Mouse (Mus musculus) forelimb bud, embryonic 11.5 days (tissue): ENCODE results near the gene Lrrc43.
A peak's percentile ranks its signal among the peaks of the same experiment; 100 is the strongest.

Experiments used
- DNase-seq: peaks from one replicate; pipeline ENCODE4 v3.0.0-alpha.2; 2012; ENCODE audit warnings: low read depth, low spot score

The Lrrc43 gene

DNA sequence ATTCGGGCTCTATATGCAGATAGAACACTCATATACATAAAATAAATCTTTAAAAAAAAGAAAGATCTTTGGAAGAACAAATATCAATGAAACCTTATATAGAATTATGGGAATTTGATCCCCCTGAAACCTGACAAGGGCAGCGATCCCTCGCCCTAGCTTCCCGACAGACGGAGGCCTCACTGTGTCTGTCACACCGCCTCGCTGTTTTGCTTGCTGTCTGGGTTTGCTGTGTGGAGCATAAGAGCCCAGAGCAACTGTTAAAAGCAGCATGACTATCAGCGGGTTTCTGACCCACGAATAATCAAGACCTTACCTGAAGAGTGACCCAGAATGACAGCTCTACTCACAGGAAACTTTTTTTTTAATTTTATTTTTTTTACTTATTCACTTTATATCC lies 31.6 kb downstream of the Lrrc43 start:
- no peak for DNase-seq

DNA sequence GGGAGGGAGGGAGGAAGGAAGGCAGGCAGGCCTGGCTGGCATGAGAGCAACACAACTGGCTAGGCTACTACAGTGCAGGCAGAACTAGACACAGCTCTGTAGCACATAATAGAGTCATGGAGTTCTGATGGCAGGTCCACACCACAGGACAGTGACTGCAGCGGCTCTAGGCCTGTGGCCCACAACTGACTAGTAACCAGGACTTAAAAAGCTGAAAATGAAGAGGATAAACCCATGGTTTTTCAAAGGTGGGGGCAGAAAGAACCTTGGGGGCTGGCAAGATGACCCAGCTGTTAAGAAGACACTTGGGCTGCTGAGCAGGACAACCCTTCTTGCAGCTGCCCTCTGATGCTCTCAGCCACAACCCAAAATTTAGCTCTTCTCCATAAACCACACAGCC lies 32.5 kb downstream of the Lrrc43 start:
- DNase-seq: no peak

DNA sequence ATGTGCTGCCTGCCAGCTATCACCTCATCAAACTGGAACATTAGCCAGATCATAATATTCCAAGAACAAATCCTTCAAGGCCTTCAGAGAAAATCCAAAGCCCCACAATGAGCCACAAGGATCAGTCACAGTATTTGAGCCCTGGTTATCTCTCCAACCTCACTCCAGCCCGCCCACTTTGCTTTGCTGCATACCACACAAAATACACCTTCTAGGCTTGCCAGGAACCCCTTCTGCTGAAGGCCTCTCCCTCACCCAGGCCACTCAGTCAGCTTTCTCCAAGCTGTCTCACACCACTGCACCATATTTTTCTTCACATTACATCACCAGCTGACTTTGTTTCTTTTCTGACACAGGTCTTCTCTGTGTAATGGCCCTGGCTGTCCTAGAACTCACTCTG lies 33.1 kb downstream of the Lrrc43 start:
- no peak for DNase-seq

DNA sequence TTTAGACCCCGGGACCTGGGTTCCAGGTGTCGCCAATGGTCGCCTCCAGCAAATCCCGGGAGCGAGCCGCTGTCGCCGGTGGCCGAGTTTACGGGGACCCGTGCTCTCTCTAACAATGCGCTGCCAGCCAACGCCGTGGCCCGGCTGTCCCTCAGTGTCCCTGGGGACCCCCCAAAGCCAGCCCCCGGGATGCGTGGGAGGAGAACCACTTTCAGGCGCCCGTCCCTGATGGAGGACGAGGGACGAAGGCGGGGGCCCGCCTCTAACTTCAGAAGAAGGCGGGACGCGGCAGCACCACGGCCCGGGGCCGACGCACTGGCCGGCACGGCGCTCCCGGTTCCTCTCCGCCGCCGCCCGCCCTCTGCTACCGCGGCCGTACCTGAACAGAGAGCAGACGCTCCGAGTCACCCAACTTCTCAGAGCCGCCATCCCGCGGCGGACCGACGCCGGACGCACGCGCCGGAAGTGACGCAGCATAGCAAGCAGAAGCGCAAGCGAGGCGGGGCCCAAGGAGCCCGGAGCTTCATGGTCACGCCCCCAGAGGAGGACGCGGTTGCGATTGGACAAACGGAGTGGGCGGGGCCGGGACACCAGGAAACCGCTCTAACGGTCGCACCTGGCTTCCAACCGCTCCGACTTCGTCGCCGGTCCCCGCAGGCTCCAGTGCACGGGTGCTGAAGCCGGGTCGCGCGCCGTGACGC lies 34.7 kb downstream of the Lrrc43 start, which contains the start of gene Diablo:
Gene Diablo, minus strand, starts transcription at position 485 of the 701 bp plus-strand sequence.
- DNase-seq: peak; percentile 97

DNA sequence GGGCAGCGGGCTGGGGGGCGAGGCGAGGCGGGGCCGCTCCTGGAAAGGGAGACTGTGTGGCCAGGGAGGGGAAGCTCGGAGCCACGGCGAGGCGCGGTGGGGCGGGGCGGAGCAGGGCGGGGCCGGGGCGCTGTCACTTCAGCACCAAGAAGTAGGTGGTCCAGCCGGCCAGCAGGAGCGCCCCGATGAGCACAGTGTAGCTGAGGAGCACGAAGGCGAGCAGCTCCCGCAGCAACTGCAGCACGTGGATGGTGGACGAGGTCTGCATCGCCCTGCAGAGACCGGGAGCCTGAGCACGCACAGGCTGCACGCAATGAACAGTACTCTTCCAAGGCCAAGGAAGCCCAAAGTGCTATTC lies 35.3 kb downstream of the Lrrc43 start:
- peak; percentile 73 for DNase-seq

DNA sequence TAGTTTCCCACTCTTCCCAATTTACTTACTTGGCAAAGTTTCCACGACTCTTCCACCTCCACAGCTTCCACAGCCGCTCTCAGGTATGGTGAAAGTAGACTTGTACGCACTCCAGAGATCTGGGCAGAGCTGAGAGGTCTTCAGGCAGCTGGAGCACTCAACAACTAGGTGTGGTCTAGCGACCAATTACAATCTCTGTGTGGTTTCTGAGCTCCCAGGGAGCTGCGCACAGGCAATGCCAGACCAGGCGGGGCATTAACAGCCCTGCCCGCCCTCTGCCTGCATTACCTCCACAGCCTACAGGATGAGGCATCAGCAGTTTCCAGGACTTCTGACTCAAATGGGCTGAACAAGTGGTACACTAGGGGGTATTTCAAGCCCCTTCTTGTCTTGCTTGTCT lies 36.2 kb downstream of the Lrrc43 start, which contains the start of gene Gm49027:
Gene Gm49027, minus strand, starts transcription at position 208 of the 400 bp plus-strand sequence.
- no peak for DNase-seq

DNA sequence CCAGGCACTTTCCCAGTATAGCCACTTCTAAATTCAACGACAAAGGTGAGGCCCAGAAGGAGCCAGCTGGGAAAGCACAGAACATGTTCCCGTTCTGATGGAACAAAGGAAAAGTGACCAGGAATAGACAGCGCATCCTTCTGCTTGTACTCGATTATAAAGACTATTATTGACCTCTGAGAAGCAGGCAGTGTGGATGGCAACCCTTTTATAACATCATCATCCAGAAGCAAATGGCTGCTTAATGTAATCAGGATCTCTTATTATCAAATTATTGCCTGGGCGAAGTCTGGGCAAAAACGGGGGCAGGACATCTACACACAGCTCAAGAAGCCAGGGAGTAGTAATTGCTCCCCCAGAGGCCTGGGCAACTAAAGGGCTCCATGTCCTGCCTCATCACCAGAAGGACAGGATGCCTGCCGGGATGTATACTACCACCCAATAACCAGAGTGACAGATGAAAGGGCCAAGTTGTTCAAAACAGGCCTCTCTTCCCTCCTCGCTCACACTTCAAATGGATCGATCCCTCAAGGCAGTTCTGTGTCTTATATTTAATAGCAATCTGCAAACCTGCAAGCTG lies 36.9 kb downstream of the Lrrc43 start:
- DNase-seq: no peak

DNA sequence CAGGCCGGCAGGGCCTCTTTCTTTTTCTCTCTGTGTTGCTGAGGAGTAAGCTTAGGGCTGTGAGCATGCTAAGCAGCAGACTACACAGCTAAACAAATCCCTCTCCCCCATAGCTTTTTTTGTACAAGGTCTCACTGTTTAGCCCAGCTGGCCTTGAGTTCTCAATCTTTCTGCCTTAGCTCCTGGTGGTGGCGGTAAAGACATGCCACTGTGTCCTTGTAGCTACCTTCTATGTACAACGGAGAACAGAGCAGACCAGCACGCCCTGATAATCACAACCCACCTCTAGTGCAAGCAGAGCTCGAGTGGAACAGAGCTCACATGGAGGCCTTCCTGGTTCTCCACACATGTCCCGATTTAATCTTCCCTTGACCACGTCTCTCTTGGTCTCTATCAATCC lies 39.5 kb downstream of the Lrrc43 start:
- DNase-seq: no peak

DNA sequence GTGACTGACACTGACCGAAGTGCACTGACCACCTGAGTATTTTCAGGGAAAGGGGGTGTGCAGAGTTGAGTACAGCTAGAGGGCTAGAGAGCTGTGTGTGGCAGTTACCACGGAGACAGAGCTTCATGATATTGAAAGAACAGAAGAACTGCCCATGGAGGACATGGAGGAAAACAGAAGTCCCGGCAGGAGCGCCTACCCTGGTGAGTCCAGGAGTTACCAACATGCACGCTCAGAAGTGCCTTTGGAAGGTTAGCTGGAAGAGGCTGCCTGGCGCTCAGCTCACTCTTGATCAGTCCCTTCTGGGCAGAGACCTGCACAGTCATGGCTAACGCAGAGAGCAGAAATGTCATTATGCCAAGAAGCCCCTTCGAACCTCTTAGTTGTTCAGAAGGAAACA lies 41.0 kb downstream of the Lrrc43 start:
- DNase-seq: no peak

DNA sequence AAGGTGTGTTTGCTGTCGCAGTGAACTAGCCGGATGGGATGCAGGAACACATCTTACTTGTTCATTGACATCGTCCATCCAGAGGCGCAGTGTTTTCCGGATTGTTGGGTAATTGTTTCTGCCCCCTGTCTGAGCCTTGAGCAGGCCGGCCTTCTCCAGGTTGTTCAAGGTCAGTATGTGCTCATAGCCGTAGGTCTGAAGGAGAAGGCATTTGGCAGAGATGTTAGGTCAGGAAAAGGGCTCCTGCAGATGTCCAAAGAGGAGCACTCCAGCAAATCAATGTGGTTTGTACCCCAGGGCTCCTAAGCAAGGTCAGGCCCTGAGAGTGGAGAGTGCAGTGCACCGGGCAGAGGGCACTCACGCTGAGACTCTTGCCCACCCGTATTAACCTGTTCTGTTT lies 44.7 kb downstream of the Lrrc43 start:
- no peak for DNase-seq

DNA sequence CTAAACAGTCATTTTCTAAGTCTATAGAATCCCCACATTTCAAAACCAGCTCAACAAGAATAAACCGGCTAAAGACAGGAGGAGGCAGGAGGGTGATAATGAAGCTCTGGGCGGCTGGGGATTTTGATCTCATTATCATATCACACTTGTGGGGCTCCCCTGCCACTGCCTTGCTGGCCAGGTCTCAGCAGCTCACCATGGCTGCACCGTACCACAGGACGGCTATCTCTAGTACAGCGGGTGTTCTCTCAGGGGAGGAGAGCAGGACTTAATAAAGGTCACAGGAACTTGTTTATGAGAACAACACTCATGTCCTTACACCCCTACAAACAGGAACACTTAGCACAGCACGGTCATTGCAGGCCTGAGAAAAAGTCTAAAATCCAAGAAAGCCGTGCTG lies 66.6 kb downstream of the Lrrc43 start:
- DNase-seq: no peak

DNA sequence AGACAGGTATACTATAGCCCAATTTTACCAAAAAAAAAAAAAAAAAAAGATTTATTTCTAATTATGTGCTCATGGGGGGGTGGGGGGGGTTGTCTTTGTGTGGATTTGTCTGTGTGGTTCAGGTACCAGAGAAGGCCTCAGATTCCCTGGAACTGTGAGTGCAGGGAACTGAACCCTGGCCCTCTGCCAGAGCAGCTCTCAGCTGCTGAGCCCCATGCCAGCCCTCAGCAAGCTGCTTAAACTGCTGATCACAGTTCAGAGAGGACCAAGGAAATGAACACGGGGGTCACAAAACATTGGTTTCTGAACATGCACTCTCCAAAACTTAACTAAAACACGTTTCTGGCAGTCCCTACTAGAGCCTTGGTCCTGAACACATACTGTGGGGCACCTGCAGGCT lies 67.3 kb downstream of the Lrrc43 start:
- DNase-seq: no peak
